Mouse (Mus musculus): ENCODE data around the gene 6430548M08Rik. TPM values are rescaled to one million over a fixed set of nuclear protein-coding genes. Genes with fewer than 3 reads are reported as not detected.
A peak's percentile ranks its signal among the peaks of the same experiment; 100 is the strongest.

The 6430548M08Rik gene
- polyA plus RNA-seq, 1 experiment: 17.9 TPM

DNA sequence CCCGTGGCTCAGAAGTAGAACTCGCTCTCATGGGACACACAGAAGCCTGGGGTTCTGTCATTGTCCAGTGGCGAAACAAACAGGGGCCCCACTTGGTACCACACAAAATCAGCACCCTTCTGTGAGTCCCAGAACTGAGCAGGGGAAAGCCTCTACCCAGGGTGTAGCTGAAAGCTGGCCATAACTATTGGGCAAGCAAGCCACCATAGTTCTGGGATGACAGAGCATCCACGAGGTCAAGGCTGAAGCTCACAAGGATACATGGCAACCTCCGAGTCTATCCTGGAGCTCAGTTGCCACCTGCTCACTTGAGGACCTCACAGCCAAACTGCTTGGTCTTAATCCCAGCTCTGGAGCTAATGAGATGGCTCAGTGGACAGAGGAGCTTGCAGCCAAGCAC, 67.3 kb downstream of the 6430548M08Rik start:
- DNase-seq (ENCODE audit: low read depth): no peak

DNA sequence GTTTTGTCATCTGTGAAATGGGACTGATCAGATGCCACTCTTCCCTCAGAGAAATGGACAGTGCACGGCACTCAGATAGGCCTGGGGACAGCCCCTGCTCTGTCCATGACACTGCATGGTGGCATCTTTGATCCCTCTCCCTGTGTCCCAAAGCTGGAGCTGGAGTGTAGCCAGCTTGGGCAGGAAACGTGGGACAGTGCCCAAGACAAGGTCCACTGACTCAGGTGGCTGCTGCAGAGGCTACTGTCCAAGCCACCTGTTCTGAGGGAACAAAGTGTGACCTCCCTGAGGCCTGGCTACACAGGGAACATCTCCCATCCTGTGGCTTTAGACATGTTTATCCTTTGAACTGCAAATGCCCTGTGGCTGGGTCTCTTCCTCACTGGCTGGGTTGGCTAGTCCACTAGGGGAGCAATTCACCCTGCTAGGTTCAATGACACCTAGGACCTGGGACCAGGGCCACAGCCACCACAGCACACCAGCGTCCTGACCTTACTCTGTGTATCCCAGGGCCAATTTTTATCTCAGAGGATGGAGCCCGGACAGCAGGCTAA, 68.0 kb downstream of the 6430548M08Rik start:
- no peak for DNase-seq (ENCODE audit: low read depth)

DNA sequence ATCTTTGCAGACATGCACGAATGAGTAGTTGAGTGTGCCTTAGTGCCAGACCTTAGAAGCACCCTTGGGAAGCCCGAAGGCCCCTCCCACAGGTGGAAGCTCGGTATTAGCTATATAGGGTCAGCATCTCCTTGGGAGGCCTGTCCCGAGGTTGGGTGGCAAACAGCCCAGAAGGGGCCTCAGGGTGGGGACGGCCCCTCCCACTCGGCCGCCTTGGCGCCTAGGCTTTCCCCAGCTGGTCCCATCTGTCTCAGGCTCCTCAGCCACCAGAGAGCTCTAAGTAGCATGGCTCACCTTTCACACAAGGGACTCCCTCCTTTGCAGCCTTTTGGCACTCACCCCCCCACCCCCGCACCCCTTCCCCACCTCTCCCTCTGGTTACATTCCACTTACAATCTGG, 70.4 kb downstream of the 6430548M08Rik start:
- no peak for DNase-seq (ENCODE audit: low read depth)

DNA sequence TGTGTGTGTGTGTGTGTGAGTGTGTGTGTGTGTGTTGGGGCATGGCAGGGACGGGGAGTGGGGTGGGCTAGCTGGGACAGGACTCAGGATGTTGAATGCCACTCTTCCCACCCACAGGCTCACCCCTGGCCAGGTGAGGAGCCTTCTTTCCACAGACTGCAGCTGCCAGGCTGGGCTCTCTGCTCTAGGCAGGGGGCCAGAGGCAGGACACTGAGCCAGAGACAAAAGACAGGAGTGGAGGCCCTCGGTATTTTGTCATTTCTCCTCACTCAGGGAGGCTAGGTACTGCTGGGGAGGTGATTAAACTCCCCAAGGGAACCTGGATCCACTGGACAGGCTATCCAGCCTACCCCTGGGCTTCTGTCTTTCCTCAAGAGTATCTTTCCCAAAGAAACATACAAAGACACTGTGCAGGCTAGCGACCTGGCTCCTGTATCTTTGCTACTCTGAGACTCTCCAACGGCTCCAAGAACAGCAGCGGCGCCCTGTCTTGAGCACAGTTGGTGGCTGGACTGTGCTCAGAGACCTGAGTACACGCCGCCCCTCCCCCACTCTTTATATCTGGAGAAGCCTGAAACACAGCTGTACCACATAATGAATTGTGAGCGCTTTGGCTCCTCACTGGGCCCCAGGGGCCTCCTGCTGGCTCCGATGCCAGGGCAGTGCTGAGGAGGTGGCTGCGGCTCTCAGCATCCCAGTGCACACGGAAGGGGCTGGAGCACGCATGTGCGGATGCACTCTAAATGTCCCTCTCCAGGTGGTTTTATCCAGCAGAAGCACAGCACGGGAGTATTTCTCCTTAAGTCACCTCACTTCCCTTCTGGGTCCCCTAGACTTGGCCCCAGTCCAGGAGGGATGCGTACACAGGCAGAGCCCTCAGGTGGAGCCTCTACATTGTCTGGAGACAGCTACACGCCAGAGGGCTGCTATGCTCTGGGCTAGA, 71.2 kb downstream of the 6430548M08Rik start:
- DNase-seq (ENCODE audit: low read depth): no peak

DNA sequence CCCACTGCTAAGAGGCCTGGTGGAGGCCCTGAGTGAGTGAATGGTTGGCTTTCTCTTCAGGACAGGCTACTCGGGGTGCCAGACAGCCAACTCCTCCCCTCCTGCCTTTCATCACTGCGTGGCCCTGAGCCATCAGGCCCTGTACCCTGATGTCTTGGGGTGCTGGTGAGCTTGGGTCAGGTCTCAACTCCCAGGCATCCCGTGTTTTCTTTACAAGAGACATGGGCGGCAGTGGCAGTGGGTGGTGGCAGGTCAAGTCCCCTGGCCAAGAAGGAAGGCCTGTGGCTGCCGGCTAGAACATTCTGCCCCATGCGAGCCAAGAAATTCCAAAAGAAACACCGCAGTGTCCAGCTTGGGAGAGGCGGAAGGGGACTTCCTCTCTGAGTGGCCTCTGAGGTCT, 72.5 kb downstream of the 6430548M08Rik start:
- peak; percentile 45 for DNase-seq (ENCODE audit: low read depth)

DNA sequence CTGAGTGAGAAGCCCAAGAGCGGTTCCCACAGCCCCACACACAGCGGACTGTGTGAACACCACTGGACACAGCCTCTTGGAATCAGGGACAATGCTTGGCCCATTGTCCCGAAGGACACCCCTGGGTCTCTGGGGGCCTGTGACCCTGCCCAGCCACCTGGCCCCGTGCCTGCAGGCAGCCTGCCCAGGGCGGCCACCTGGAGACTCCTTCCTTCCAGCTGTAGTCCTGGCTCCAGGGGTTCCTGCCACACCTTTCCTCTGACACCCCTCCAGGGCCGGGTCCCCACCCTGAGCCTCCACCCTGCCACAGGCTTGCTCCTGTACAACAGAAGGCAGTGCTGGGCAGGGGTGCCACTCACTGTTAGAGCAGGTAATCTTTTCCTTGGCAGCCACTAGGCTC, 74.6 kb downstream of the 6430548M08Rik start:
- no peak for DNase-seq (ENCODE audit: low read depth)

DNA sequence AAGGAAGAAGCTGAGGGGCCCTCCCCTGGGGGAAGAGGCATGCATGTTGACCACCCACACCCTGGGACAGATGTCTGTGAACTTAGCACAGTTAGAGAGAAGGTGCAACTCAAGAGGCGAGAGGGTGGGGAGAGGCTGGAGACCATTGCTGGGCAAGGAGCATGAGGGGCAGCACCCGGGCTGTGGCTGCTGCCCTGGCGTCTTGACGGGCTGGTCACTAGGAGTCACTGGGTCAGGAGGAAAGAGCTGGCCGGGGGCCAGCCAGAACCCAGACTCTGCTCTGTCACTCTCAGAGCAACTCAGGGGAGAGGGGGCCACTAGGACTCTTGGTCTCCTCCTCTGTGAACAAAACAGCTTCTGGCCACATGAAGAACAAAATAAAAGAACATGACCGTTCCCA, 75.5 kb downstream of the 6430548M08Rik start:
- no peak for DNase-seq (ENCODE audit: low read depth)

DNA sequence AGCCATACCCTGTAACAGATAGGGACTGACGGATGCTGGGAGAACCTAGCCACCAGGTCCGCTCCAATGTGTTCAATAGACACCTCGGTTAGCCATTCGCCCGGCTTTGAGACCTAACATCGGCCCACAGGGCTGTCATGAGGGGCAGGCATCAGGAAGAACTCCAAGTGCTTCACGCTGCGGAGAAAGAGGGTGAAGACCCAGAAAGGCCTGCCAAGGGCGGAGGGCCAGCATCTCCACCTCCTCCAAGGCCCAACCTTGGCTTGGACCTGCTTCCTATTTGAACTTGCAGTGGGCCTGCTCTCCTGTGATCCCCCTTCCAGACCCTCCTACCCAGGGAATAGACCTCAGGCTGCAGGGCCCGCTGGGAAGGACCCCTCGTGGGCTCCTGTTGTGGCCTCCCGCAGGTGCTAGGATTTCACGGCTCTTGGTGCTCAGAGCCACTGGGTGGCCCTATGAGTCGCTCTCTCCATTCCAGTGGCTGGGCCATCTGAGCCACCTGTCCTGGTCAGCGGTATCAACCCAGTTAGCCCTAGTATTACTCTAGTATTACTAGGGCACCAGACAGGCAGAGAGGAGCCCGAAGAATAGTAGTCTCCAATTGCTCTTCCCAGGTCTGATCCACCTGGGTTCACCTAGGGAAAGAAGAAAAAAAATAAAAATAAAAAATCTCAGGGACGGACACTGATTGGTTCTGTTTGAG, 76.3 kb downstream of the 6430548M08Rik start:
- no peak for DNase-seq (ENCODE audit: low read depth)

DNA sequence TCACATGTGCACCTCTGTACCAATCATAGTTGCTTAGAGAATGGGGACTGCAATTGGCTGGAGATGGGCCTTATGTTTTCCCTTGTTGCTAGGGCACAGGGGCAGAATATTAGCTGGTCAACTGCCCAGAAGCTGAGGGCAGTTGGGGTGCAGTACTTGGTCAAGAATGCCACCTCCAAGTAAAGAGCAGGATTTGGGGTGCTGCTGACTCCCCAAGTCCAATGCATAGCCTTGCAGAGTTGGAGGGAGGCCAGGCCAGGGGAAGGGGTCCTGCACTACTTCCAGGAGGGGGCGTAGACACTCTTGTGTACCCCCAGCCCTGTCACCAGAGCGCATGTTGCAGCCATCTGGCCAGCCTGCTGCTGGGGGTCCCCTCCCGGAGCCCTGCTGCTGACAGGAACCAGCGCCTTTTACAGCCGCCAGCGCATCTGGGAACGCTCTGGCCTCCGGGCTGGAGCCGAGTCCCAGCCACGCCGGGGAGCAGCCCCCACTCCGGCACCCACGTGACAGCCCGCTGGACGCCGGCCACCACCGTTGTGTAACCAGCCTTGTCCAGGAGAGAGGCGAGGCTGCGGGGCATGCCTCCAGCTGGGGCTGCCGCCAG, 77.0 kb downstream of the 6430548M08Rik start:
- DNase-seq (ENCODE audit: low read depth): no peak

DNA sequence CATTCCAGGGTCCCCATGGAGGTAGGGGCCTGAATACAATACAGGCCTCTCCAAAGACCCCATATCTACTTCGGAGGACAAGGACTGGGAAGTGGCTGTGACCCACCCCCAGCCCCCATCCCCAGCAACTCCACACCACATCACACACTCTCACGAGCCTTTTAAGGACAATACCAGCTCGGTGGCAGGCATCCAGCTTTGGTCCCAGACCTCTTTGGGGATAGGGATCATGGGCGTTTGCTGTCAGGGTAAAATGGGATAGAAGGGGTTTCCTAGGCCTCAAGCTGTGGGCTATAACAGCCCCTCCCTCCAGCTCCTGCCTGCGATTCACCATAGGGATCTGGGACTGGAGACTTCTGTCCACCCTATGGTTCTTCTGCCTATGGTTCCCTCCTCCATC, 77.7 kb downstream of the 6430548M08Rik start:
- no peak for DNase-seq (ENCODE audit: low read depth)

DNA sequence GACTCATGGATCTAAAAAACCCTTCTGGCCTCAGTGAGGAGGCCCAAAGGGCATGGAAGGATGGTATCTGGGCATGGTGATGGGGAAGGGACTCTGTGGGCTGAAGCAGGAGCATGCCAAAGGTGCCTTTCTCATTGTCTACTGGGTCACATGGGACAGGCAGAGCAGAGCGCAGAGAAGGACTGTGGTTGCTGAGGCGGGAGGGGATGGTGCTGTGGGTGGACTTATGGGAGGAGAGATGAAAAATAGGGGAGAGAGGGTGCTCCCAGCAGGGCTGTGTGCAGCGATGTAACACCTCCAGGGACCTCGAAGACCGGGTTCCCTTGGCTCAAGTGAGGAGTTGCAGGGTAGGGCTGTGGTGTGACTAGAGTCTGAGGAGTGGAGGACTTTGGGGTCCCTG, 78.2 kb downstream of the 6430548M08Rik start:
- DNase-seq (ENCODE audit: low read depth): no peak

DNA sequence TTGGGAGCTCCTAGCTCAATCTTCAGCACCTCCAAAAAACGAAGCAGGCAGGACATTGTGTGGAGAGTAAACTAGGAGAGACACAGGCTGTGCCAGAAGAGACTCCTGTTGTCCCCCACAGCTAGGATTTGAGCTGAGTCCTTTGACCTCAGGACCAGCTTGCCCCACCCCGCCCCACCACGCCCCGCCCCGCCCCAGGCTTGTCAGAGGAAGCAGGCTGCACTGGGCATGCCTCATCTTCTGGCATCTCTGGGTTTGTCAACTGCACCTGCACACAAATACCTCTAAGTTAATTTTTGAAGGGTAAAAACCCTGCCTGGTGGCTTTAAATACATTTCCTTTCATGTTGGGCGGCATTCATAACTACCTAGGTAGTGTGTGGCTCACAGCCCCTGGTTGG, 87.4 kb downstream of the 6430548M08Rik start:
- no peak for DNase-seq (ENCODE audit: low read depth)

DNA sequence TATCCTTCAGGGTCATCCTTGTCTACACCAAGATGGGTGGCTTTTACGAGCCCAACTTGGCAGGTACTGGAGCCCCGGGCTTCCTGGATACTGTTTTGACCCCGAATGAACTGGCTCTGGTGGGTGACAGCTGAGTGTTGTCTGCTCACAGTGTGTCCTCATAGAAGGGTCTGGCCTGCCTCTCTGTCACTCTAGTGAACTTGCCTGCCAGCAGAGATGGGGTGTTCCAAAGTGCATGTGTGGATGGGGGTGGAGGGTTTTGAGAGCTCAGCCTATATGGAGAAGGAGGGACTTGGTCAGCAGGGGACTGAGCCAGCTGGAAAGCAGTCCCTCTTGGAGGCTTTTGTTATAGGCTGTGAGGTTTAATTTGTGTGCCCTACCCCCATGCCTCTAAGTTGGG, 88.6 kb downstream of the 6430548M08Rik start:
- DNase-seq (ENCODE audit: low read depth): no peak

DNA sequence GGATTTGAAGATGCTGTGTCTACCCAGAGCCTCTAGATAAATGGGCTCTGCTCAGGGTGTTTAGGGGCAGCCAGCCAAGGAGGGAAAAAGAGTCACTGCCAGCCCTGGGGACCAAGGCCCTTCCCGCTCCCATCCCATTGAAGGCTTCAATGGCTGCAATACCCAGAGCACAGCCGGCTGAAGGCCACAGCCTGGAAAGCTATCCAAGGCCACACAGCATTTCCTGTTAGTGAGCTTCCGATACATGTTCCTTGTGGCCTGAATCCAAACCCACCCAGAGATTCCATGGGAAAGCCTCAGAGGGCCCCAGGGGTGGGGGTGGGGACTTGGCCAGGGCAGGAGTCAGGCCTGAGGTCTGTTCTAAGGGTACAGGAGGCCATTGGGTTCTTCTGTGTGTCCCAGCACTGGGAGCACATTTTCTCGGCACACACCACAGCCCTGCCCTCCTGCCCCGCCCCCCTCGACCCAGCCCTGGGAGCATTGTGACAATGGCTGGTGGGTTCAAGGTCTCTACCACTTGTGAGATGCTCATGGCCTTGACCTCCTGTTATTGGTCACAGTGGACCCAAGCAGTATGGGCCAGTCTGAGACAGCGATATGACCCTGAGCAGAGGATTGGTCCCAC, 90.9 kb downstream of the 6430548M08Rik start:
- no peak for DNase-seq (ENCODE audit: low read depth)

DNA sequence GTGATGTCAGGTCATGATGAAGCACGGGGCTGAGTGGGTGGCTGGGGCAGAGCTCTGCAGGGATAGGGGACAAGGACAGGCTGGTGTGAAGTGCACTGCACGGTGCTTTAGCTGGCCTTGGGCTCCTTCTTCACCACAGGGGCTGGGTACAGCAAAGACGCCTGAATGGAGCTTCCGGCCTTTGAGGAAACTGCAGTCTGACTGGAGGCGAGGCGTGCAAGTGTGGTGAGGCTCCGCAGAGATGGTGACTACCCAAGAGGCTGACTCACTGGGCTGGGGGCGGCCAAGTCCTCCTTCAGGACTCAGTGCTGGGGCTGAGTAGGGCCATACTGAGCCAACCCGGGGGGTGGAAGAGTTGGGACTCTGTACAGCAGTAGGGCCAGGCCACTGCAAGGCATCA, 92.0 kb downstream of the 6430548M08Rik start:
- DNase-seq (ENCODE audit: low read depth): no peak

DNA sequence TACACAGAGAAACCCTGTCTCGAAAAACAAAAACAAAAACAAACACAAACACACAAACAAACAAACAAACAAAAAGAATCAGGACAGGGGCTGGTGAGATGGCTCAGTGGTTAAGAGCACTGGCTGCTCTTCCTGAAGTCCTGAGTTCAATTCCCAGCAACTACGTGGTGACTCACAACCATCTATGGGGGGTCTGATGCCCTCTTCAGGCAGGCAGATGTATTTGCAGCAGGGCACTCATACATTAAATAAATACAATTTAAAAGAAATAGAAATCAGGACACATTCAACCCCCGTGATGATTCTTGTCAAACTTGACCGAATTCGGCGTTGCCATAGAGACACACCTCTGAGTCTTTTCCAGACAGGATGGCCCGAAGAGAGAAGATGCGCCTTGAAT, 93.4 kb downstream of the 6430548M08Rik start:
- DNase-seq (ENCODE audit: low read depth): no peak

DNA sequence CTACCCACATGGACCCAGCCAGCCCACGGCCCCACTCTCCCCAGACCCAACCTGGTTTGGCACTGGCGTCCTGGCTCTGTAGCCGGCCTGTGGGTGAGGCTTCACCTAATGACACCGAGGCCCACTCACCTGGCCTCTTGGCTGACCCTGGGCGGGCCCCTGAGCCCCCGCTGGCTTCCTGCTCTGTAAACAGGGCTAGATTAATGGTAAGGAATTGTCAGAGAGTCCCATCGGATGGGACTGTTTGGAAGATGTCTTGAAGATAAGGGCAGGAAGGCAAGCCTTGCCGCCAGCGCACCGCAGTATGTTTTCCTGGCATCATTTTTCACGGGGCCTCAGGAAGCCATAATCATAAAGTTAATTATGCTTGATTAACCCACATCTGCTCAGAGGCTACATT, 94.2 kb downstream of the 6430548M08Rik start:
- no peak for DNase-seq (ENCODE audit: low read depth)

DNA sequence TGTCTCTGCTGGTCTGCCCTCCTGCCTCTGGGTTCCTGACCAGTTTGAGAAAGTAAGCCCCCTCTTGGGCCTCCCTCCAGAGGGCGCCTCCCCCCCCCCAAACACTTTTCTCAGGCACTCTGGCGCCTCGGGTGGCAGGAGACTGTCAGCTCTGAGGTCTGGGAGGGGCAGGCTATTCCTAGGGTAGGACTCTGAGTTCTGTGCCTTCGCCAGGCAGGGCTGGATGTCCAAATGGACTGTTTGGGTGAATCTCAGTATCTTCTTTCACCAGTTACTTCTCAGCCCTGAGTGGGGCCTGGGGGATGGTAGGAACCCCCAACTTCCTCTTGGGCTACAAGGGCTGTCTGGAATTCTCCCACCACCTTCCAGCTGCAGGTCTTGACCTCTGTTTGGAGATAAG, 97.4 kb downstream of the 6430548M08Rik start:
- DNase-seq (ENCODE audit: low read depth): no peak

DNA sequence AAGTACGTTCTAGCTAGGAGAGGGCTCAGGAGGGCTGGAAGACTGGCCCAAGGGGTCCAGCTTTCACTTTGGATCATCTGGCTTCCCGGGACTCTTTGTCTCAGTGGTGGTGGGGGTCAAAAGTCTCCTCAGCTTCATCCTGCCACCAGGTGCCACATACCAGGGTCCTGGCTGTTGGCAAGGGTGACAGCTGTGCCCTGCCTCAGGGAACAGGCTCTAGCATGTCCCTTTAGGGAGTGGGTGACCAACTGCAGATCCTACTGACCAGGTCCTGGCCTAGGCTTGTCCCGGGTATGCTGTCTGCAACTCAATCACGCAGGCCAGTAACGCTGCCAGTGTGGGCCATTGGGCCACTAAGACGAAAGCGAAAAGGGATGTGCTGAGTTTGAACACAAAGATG, 98.6 kb downstream of the 6430548M08Rik start:
- DNase-seq (ENCODE audit: low read depth): no peak

DNA sequence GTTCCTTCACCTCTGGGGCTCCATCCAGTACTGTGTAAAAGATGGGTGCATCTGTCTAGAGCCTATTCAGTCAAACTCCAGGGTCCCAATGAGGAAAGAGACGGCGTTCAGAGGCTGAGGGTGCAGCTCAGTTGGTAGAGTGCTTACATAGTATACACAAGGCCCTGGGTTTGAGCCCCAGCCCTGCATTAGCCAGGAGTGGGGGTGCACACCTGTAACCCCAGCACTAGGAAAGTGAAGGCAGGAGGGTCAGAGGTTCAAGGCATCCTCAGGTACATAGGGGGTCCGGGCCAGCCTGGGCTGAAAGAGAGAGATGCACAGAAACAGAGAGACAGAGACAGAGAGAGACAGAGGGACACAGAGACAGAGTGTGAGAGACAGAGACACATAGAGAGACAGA, 99.3 kb downstream of the 6430548M08Rik start:
- no peak for DNase-seq (ENCODE audit: low read depth)

DNA sequence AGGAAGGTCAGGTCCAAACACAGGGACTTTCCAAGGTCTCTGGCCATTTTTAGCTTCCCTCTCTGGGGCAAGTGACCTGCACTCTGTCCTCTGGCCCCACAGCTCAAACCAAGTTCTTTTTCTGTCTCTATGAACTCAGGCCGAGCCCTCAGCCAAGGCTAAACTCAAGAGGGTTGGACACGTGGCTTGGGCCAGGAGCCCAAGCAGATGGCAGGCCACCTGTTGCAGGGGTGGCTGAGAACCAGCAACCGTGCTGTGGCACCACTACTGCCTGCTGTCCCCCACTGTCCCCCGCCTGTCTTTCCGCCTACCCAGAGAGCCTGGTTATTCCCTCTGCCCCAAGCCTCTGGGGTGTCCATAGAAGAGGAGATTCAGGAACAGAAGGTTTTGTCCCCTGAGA, 100.0 kb downstream of the 6430548M08Rik start:
- DNase-seq (ENCODE audit: low read depth): no peak
